Mouse (Mus musculus): ENCODE measurements around the gene Dusp12.

Dusp12 gene

GRCm38 (mm10) chr1:170862435-170862717 lies 23.0 kb downstream of the Dusp12 start:
- DNase-seq (ENCODE audit: low read depth, low spot score): no peak

- DNase-seq (ENCODE audit: low read depth, low spot score): no peak
These were observed 23.5 kb downstream of the Dusp12 start for GRCm38 (mm10) chr1:170861671-170862434.

GRCm38 (mm10) chr1:170858872-170859271 lies 26.5 kb downstream of the Dusp12 start:
- DNase-seq (ENCODE audit: low read depth, low spot score): no peak

DNA sequence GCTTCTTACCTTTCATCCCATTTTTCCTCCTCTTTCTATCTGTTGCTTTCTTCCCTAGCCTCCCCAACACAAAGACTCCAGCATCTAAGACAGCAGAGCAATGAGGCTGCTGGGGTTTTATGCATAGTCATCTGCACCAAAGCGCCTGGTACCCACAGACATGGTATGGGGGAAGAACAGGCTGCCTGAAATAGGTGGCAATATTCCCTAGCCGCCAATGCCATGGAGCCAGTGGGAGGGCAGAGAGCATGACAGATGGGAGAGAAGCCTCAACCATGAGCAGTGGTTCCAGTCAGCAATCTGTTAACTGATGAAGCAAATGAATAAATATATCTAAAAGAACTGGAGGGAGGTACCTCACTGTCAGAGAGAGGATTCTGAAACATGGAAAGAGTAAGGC lies 28.0 kb downstream of the Dusp12 start:
- no peak for DNase-seq (ENCODE audit: low read depth, low spot score)

DNA sequence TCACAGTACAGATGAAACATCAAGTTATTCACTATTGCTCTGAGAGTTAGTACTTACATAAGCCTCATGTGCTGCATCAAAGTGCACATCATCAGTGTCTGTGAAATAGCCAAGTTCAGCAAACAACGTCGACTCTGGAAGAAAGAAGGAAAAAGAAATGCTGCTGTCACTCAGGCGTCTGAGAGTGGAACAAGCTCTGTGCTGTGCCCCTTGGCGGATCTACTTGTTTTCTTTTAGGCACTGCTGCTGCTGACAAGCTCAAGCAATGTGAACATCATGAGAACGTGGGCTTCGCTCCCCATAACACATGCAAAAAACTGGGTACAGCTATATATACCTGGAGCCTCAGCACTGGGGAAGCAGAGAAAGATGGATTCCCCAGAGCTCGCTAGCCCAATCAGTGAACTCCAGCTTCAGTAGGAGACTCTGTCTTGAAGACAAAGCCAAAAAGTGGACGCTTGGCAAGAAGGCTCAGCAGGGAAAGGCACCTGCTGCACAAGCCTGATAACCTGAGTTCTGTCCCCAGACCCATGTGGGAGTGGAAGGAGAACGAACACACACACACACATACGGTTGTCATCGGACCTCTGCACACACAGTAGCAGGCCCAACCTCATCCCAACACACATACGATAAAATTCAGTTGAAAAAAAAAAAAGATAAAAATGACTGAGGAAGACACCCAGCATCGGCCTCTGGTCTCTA lies 30.1 kb downstream of the Dusp12 start:
- DNase-seq (ENCODE audit: low read depth, low spot score): no peak

GRCm38 (mm10) chr1:170853604-170854003 lies 31.7 kb downstream of the Dusp12 start:
- DNase-seq (ENCODE audit: low read depth, low spot score): no peak

DNA sequence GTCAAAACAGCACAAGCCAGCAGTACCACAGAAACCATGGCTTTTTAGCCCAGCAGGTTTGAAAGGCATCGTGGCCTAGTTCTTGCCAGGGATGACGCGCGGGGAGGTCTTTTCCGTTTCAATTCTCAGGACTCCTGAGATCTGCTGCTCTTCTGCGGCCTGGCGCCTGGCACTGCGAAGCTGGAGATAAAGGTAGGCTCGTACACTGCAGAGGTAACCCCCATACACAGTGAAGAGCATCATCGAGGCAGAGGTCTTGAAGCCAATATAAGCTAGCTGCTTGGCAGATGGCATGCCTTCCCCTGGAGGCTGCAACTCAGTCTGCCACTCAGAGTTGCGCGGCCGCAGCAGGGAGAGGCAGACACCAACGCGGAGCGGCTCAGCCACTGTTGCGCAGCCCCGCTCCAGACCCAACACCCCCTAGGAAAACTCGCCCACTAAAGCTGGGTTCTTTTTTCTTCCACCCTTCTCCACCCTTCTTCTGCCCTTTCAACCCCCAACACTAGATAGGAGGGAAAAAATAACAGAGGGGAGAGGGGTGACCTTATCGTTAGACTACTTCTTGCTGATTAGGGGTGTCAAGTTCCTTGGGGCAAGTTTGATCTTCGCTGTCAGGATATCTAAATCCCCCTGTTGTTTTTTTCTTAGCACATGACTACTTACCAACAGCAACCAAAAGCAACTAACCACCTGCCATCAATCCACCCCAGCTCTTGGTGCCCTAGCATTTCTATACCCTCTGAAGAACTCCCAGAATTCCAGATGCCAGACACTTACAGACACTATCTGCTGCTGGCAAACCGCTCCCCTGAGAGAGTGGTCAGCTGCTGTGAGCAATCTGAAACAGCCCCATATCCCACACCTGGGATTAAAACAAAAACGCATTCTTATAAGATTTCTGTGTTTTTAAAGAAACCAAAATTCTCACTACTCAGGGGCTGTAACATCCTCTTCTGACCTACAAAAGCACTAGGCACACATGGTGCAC lies 34.4 kb downstream of the Dusp12 start:
- no peak for DNase-seq (ENCODE audit: low read depth, low spot score)

DNA sequence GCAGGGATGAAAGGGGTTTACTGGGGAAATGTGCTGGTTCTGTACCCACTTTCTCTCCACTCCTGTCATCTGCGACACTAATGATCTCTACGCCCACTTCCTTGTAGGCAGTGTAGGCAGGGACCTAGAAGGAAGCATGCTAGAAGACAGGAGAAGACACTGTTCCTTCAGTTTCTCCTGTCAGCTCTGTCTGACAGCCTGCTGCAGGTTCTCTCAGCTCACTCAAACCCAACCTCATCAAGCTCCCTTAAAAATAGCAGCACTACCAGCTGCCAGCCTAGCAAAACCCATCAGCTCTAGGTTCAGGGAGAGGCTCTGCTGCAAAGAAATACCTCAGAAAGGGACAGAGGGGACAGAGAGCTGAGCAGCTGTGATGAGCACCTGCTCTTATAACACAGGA lies 35.3 kb downstream of the Dusp12 start:
- no peak for DNase-seq (ENCODE audit: low read depth, low spot score)

DNA sequence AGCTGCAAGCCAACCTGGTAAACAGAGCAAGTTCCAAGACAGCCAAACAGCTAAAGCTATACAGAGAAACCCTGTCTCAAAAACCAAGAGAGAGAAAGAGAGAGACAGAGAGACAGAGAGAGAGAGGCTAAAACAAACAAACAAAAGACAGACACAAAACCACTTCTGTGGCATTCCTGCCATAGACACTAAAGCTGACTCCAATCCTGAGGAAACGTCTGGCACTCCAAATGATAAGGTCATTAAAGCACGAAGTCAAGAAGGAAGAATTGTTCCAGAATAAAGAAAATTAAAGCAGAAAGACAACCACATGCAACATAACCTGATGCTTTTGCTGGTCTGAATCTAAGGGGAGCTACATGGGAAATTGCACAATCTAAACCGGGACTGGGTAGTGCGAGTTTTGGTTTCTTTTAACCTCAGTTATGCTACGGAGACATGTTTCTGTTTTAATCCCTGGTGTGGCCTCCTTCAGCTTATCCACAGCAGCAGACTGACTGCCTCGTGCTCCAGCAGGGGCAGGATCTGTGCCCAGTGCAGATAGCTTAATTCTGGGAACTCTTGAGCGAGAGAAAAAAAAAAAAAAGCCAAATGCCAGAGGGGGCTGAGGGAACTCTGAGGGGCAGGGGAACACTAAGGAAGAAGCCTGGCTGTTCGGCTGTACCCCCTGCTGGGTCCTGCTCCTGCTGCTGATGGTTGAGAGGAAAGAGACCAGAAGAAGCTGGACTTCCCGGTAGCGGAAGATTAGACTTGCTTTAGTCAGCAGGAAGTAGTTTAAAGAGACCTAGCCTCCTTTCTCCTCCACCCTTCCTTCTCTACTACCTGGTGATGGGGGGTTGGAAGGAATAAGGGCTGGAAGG lies 39.7 kb downstream of the Dusp12 start:
- no peak for DNase-seq (ENCODE audit: low read depth, low spot score)

GRCm38 (mm10) chr1:170844380-170844779 lies 41.0 kb downstream of the Dusp12 start:
- no peak for DNase-seq (ENCODE audit: low read depth, low spot score)

- peak; percentile 13 for DNase-seq (ENCODE audit: low read depth, low spot score)
These were observed 45.7 kb downstream of the Dusp12 start for GRCm38 (mm10) chr1:170839685-170840084.

DNA sequence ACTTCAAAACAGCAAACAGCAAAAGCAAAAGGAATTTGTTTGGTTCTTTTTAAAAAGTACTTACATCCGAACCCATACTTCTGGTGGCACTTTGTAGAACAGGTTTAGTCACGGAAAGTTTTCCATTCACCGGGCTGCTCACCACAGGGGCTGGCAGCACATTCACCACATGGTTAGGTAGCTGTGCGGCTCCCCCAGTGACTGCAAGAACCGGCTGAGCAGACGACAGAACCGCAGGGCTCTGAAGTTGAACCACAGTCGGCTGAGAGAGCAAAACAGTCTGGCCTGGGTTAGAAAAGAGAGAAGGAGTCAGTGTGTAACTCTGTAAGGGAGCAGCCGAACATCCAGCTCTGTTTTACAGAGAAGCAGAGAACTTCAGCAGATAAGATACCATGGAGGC lies 50.6 kb downstream of the Dusp12 start:
- no peak for DNase-seq (ENCODE audit: low read depth, low spot score)

GRCm38 (mm10) chr1:170829781-170830180 lies 55.6 kb downstream of the Dusp12 start:
- no peak for DNase-seq (ENCODE audit: low read depth, low spot score)

GRCm38 (mm10) chr1:170829344-170829743 lies 56.0 kb downstream of the Dusp12 start:
- no peak for DNase-seq (ENCODE audit: low read depth, low spot score)

All from retina, postnatal 7 days (tissue).